In the genomic region with DNA sequence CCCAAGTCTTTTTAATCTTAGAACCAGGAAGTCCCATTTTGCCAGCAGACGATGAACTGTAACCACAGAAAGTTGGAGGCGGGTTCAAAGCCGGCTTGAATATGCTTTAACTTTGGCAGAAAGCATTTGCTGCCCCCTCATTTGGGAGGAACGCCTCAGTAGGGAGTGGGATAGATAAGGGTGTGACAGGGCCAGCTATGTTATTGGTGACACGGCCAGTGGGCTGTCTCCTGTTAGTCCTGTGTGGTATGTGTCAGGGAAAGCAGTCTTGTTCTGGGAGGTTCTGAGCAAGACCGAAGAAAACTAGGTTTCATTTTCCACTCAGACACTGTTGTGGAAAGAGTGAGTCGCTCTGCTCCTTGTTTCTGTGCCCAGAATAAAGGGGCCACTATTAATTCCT, we compare ENCODE assay signal across 9 mouse cellular contexts.
DNase-seq lines count a peak whose midpoint lies in the region; ATAC-seq lines count a peak whose summit lies in the region.
"Had no signal": no experiment of that assay in that cellular context is flagged by ENCODE, and none has a peak within 500 bp of the region (broad histone marks: within the 10 kb centered on the region; RNA-seq: fewer than 3 reads in every experiment).

No protein-coding gene starts in this region.

- H3K9me3 ChIP-seq in kidney, embryonic 15.5 days (replicated peaks), result no peaks in the 10 kb centered on the region
- no peaks in the 10 kb centered on the region for H3K9me3 ChIP-seq in heart, embryonic 11.5 days (replicated peaks; ENCODE audit: control insufficient read depth, low read length)
- no peaks in the 10 kb centered on the region for H3K9me3 ChIP-seq in midbrain, embryonic 14.5 days (ENCODE audit: control insufficient read depth, low read length)

- peaks cover 9% of the 10 kb centered on the region; the same call in 1 of the 2 replicates for H3K27me3 ChIP-seq in kidney, embryonic 15.5 days
- no peaks in the 10 kb centered on the region for H3K27me3 ChIP-seq in heart, embryonic 11.5 days (ENCODE audit: control insufficient read depth, insufficient read depth, low read length)
- H3K27me3 ChIP-seq in midbrain, embryonic 14.5 days (ENCODE audit: control insufficient read depth, insufficient read depth, low read length), result no peaks in the 10 kb centered on the region

- H3K4me3 ChIP-seq in kidney, embryonic 15.5 days (replicated peaks), result no peak overlapping the region
- H3K4me3 ChIP-seq in heart, embryonic 11.5 days (ENCODE audit: low read depth, low read length), result no peak overlapping the region
- no peak overlapping the region for H3K4me3 ChIP-seq in midbrain, embryonic 14.5 days (replicated peaks; ENCODE audit: low read depth, low read length)

- H3K27ac ChIP-seq in kidney, embryonic 15.5 days, result no peak overlapping the region
- H3K27ac ChIP-seq in heart, embryonic 11.5 days (ENCODE audit: low read depth, low read length), result no peak overlapping the region
- H3K27ac ChIP-seq in midbrain, embryonic 14.5 days (replicated peaks; ENCODE audit: low read depth, low read length), result no peak overlapping the region
- H3K27ac ChIP-seq: liver, embryonic 14.5 days had no signal

- WGBS in kidney, embryonic 15.5 days, result 45% methylated on average over 7 of the region's 7 CpGs
- WGBS in heart, embryonic 11.5 days (ENCODE audit: insufficient replicate concordance), result 27% methylated on average over 7 of the region's 7 CpGs
- WGBS in midbrain, embryonic 14.5 days, result 77% methylated on average over 7 of the region's 7 CpGs

- no peaks in the 10 kb centered on the region for H3K4me1 ChIP-seq in kidney, embryonic 15.5 days
- peaks cover 3% of the 10 kb centered on the region; the same call in 1 of the 2 replicates for H3K4me1 ChIP-seq in heart, embryonic 11.5 days (ENCODE audit: control insufficient read depth, insufficient read depth, low read length)
- 0 out of 2 replicates have a peak, but pooled peaks cover 5% of the 10 kb centered on the region for H3K4me1 ChIP-seq in midbrain, embryonic 14.5 days (ENCODE audit: control insufficient read depth, insufficient read depth, low read length)

- peak; percentile 12 for DNase-seq in kidney, postnatal 10 days
- DNase-seq in adrenal gland, postnatal 25 days, result peak; percentile 6
- DNase-seq in lung, postnatal 36 days, result peak; percentile 22
- DNase-seq in spleen, adult 18-20 months, result no peak
- no peak for DNase-seq in midbrain, embryonic 14.5 days
- DNase-seq in cerebellum, postnatal 4 days (ENCODE audit: low spot score in 2 of 2), result no peak

- ATAC-seq in kidney, embryonic 15.5 days (replicated peaks; ENCODE audit: low FRiP score), result no peak
- 0 out of 2 replicates have a peak, but pooled peaks have one; percentile 22 for ATAC-seq in heart, embryonic 11.5 days (replicated peaks; ENCODE audit: insufficient number of reproducible peaks, low FRiP score, low TSS enrichment)
- ATAC-seq in midbrain, embryonic 14.5 days (ENCODE audit: low FRiP score, low TSS enrichment), result no peak

- H3K9ac ChIP-seq in kidney, embryonic 15.5 days, result no peak overlapping the region
- H3K9ac ChIP-seq in heart, embryonic 11.5 days (ENCODE audit: low read depth, low read length), result 0 out of 2 replicates have a peak overlapping the region, but pooled peaks have one; percentile 24
- H3K9ac ChIP-seq in midbrain, embryonic 14.5 days (replicated peaks; ENCODE audit: low read length), result no peak overlapping the region
- H3K9ac ChIP-seq: liver, embryonic 14.5 days had no signal

- H3K36me3 ChIP-seq in kidney, embryonic 15.5 days, result no peaks in the 10 kb centered on the region
- H3K36me3 ChIP-seq in heart, embryonic 11.5 days (ENCODE audit: control insufficient read depth, insufficient read depth, low read length), result no peaks in the 10 kb centered on the region
- H3K36me3 ChIP-seq in midbrain, embryonic 14.5 days (ENCODE audit: control insufficient read depth, insufficient read depth, low read length), result no peaks in the 10 kb centered on the region

- H3K4me2 ChIP-seq in kidney, embryonic 15.5 days, result no peak overlapping the region
- H3K4me2 ChIP-seq in heart, embryonic 11.5 days, result peak overlapping the region; percentile 56
- no peak overlapping the region for H3K4me2 ChIP-seq in midbrain, embryonic 14.5 days (ENCODE audit: low read length)

Comparison
In these comparisons a context has a peak if more than half of its experiments do, and no peak if none do; other contexts are left out.
1. DNase-seq: peak in kidney, postnatal 10 days (single experiment), adrenal gland, postnatal 25 days (single experiment) and lung, postnatal 36 days (single experiment); none in spleen, adult 18-20 months (0 of 2), midbrain, embryonic 14.5 days (single experiment) and cerebellum, postnatal 4 days (0 of 2).